Mouse (Mus musculus) midbrain, embryonic 15.5 days (tissue): ENCODE data around the gene Vamp5. TPM values are rescaled to one million over a fixed set of nuclear protein-coding genes. Genes with fewer than 3 reads are reported as not detected.

Source experiments
- ATAC-seq: fragments of 200-750 bp; cut with Nextera tagmentation; replicated peaks from 2 replicates; pipeline ENCODE4 v1.8.0; 2017; ENCODE audit warnings: moderate TSS enrichment
- H3K27ac ChIP-seq: fragments of 300-500 bp; sonication (generic); 2 replicates; pipeline ENCODE4 v1.5.1; 2015; ENCODE audit warnings: mild to moderate bottlenecking, inconsistent platforms
- H3K27me3 ChIP-seq: fragments of 300-500 bp; sonication (generic); replicated peaks from 2 replicates; pipeline ENCODE4 v1.6.1; 2015; ENCODE audit warnings: inconsistent platforms
- H3K36me3 ChIP-seq: fragments of 300-500 bp; sonication (generic); replicated peaks from 2 replicates; pipeline ENCODE4 v1.6.1; 2015; ENCODE audit warnings: inconsistent platforms
- H3K4me1 ChIP-seq: fragments of 300-500 bp; sonication (generic); 2 replicates; pipeline ENCODE4 v1.6.1; 2015; ENCODE audit warnings: inconsistent platforms
- H3K4me2 ChIP-seq: fragments of 300-500 bp; sonication (generic); 2 replicates; pipeline ENCODE4 v1.6.1; 2015; ENCODE audit warnings: inconsistent platforms, mild to moderate bottlenecking, moderate library complexity
- H3K4me3 ChIP-seq: fragments of 300-500 bp; sonication (generic); 2 replicates; pipeline ENCODE4 v1.5.1; 2015; ENCODE audit warnings: mild to moderate bottlenecking, inconsistent platforms
- H3K9ac ChIP-seq: fragments of 300-500 bp; sonication (generic); 2 replicates; pipeline ENCODE4 v1.6.1; 2015; ENCODE audit warnings: mild to moderate bottlenecking, inconsistent platforms
- H3K9me3 ChIP-seq: fragments of 300-500 bp; sonication (generic); 2 replicates; pipeline ENCODE4 v1.6.1; 2016; ENCODE audit warnings: inconsistent platforms
- WGBS: fragments of 180-500 bp; shearing (Covaris S2); methylation state at CpG from one replicate; pipeline ENCODE4 v1.1.7; 2015; ENCODE audit warnings: mixed read lengths; 5-methylcytosine and 5-hydroxymethylcytosine counted together
- polyA plus RNA-seq: library from polyadenylated mRNA; unstranded; fragments of >200 nt; fragmentation: Nextera tagmentation; extraction: Ambion mirVana; gene quantifications from 2 replicates; pipeline ENCODE4 v1.2.1, GENCODE M21; 2015

Vamp5 gene
- polyA plus RNA-seq, 1 experiment from 2014 or later: 20.2 TPM

- Histone ChIP-seq H3K36me3 (no peaks in the 10 kb centered on the region), H3K27ac (no peak overlapping the region), H3K27me3 (no peaks in the 10 kb centered on the region), H3K9ac (no peak overlapping the region), H3K4me1 (peaks cover 10% of the 10 kb centered on the region), H3K9me3 (no peaks in the 10 kb centered on the region), H3K4me2 (no peak overlapping the region), H3K4me3 (no peak overlapping the region)
- 27% methylated on average over 1 of the region's 1 CpGs for WGBS
- ATAC-seq: no peak
Observed at GRCm38 (mm10) chr6:72410003-72410402, 29.7 kb upstream of the Vamp5 start.

GRCm38 (mm10) chr6:72409567-72409966 is 29.3 kb upstream of the Vamp5 start:
- H3K9ac ChIP-seq: no peak overlapping the region
- H3K27me3 ChIP-seq: no peaks in the 10 kb centered on the region
- peaks cover 5% of the 10 kb centered on the region for H3K4me1 ChIP-seq
- H3K4me2 ChIP-seq: no peak overlapping the region
- H3K36me3 ChIP-seq: no peaks in the 10 kb centered on the region
- ATAC-seq: no peak
- H3K9me3 ChIP-seq: no peaks in the 10 kb centered on the region
- no peak overlapping the region for H3K4me3 ChIP-seq
- H3K27ac ChIP-seq: no peak overlapping the region
- WGBS: 11% methylated on average over 3 of the region's 3 CpGs

GRCm38 (mm10) chr6:72407119-72407518 is 26.9 kb upstream of the Vamp5 start:
- no peak overlapping the region for H3K27ac ChIP-seq
- H3K9ac ChIP-seq: no peak overlapping the region
- WGBS: 2% methylated on average over 5 of the region's 5 CpGs
- H3K4me2 ChIP-seq: no peak overlapping the region
- H3K27me3 ChIP-seq: no peaks in the 10 kb centered on the region
- H3K9me3 ChIP-seq: no peaks in the 10 kb centered on the region
- peak; percentile 60; the same call in 1 of the 2 replicates for ATAC-seq
- no peak overlapping the region for H3K4me3 ChIP-seq
- H3K36me3 ChIP-seq: no peaks in the 10 kb centered on the region
- H3K4me1 ChIP-seq: no peaks in the 10 kb centered on the region

- no peaks in the 10 kb centered on the region for H3K9me3 ChIP-seq
- WGBS: 88% methylated on average over 7 of the region's 7 CpGs
- no peaks in the 10 kb centered on the region for H3K27me3 ChIP-seq
- no peak overlapping the region for H3K9ac ChIP-seq
- H3K36me3 ChIP-seq: no peaks in the 10 kb centered on the region
- no peak overlapping the region for H3K4me3 ChIP-seq
- no peaks in the 10 kb centered on the region for H3K4me1 ChIP-seq
- H3K4me2 ChIP-seq: no peak overlapping the region
- no peak overlapping the region for H3K27ac ChIP-seq
- ATAC-seq: no peak
Observed at GRCm38 (mm10) chr6:72405356-72405755, 25.1 kb upstream of the Vamp5 start.

- H3K9ac ChIP-seq: no peak overlapping the region
- H3K27ac ChIP-seq: no peak overlapping the region
- H3K4me2 ChIP-seq: no peak overlapping the region
- no peaks in the 10 kb centered on the region for H3K27me3 ChIP-seq
- H3K36me3 ChIP-seq: no peaks in the 10 kb centered on the region
- H3K9me3 ChIP-seq: no peaks in the 10 kb centered on the region
- H3K4me3 ChIP-seq: no peak overlapping the region
- WGBS: 26% methylated on average over 7 of the region's 7 CpGs
- H3K4me1 ChIP-seq: no peaks in the 10 kb centered on the region
- no peak for ATAC-seq
Observed at GRCm38 (mm10) chr6:72401875-72402274, 21.6 kb upstream of the Vamp5 start.

- Histone ChIP-seq H3K9ac (no peak overlapping the region), H3K9me3 (no peaks in the 10 kb centered on the region), H3K4me1 (no peaks in the 10 kb centered on the region), H3K4me2 (no peak overlapping the region), H3K27me3 (no peaks in the 10 kb centered on the region), H3K36me3 (no peaks in the 10 kb centered on the region), H3K27ac (no peak overlapping the region), H3K4me3 (no peak overlapping the region)
- ATAC-seq: no peak
- 56% methylated on average over 2 of the region's 2 CpGs for WGBS
Observed at GRCm38 (mm10) chr6:72399967-72400366, 19.7 kb upstream of the Vamp5 start.

GRCm38 (mm10) chr6:72396837-72397251 is 16.6 kb upstream of the Vamp5 start:
- WGBS: 82% methylated on average over 10 of the region's 10 CpGs
- ATAC-seq: no peak

GRCm38 (mm10) chr6:72392341-72392740 is 12.1 kb upstream of the Vamp5 start:
- Histone ChIP-seq H3K4me1 (peaks cover 10% of the 10 kb centered on the region), H3K4me2 (no peak overlapping the region), H3K27me3 (peaks cover 15% of the 10 kb centered on the region), H3K9ac (no peak overlapping the region), H3K9me3 (no peaks in the 10 kb centered on the region), H3K4me3 (no peak overlapping the region), H3K27ac (no peak overlapping the region), H3K36me3 (no peaks in the 10 kb centered on the region)
- no peak for ATAC-seq
- WGBS: 89% methylated on average over 5 of the region's 5 CpGs

More at GRCm38 (mm10) chr6:72396837-72397251, 16.6 kb upstream of the Vamp5 start:
- Histone ChIP-seq H3K9ac (no peak overlapping the region), H3K9me3 (no peaks in the 10 kb centered on the region), H3K4me2 (no peak overlapping the region), H3K27ac (no peak overlapping the region), H3K27me3 (no peaks in the 10 kb centered on the region), H3K36me3 (no peaks in the 10 kb centered on the region), H3K4me3 (no peak overlapping the region), H3K4me1 (no peaks in the 10 kb centered on the region)

GRCm38 (mm10) chr6:72390795-72391521 is 10.7 kb upstream of the Vamp5 start:
- H3K4me1 ChIP-seq: peaks cover 10% of the 10 kb centered on the region
- H3K4me2 ChIP-seq: peak overlapping the region; percentile 52
- H3K4me3 ChIP-seq: no peak overlapping the region
- no peak for ATAC-seq
- H3K27ac ChIP-seq: no peak overlapping the region
- 17% methylated on average over 12 of the region's 12 CpGs for WGBS
- no peak overlapping the region for H3K9ac ChIP-seq
- H3K36me3 ChIP-seq: no peaks in the 10 kb centered on the region
- peaks cover 15% of the 10 kb centered on the region for H3K27me3 ChIP-seq
- no peaks in the 10 kb centered on the region for H3K9me3 ChIP-seq

- Histone ChIP-seq H3K4me1 (peaks cover 10% of the 10 kb centered on the region), H3K9me3 (no peaks in the 10 kb centered on the region), H3K4me3 (peak within 1 kb of the TSS; percentile 27), H3K4me2 (peak within 1 kb of the TSS; percentile 52), H3K9ac (peak within 1 kb of the TSS; percentile 22; the same call in 1 of the 2 replicates), H3K27me3 (peaks cover 15% of the 10 kb centered on the region), H3K27ac (no peak within 1 kb of the TSS), H3K36me3 (no peaks in the 10 kb centered on the region)
- WGBS: 3% methylated on average over 33 of the region's 33 CpGs
- ATAC-seq: peak; percentile 48; the same call in 1 of the 2 replicates
Observed at GRCm38 (mm10) chr6:72389941-72390771, 9.9 kb upstream of the Vamp5 start, which contains the start of gene Vamp8. Vamp8 (minus strand) TSS chr6:72390703.

GRCm38 (mm10) chr6:72389471-72389940 is 9.2 kb upstream of the Vamp5 start:
- Histone ChIP-seq H3K27ac (no peak overlapping the region), H3K36me3 (no peaks in the 10 kb centered on the region)
- ATAC-seq: 0 out of 2 replicates have a peak, but pooled peaks have one; percentile 6

GRCm38 (mm10) chr6:72388791-72389329 is 8.6 kb upstream of the Vamp5 start:
- H3K4me3 ChIP-seq: no peak overlapping the region
- H3K4me1 ChIP-seq: peaks cover 10% of the 10 kb centered on the region
- no peak overlapping the region for H3K27ac ChIP-seq
- 93% methylated on average over 6 of the region's 6 CpGs for WGBS
- H3K36me3 ChIP-seq: no peaks in the 10 kb centered on the region
- ATAC-seq: no peak
- no peak overlapping the region for H3K4me2 ChIP-seq
- H3K9me3 ChIP-seq: no peaks in the 10 kb centered on the region
- peaks cover 15% of the 10 kb centered on the region for H3K27me3 ChIP-seq
- no peak overlapping the region for H3K9ac ChIP-seq

More at GRCm38 (mm10) chr6:72389471-72389940, 9.2 kb upstream of the Vamp5 start:
- Histone ChIP-seq H3K4me2 (peak overlapping the region; percentile 52), H3K4me1 (peaks cover 10% of the 10 kb centered on the region), H3K9me3 (no peaks in the 10 kb centered on the region), H3K4me3 (peak overlapping the region; percentile 27), H3K27me3 (peaks cover 15% of the 10 kb centered on the region), H3K9ac (peak overlapping the region; percentile 22; the same call in 1 of the 2 replicates)
- 33% methylated on average over 13 of the region's 13 CpGs for WGBS
